ENCODE assay signal across 10 mouse cellular contexts in genomic region chr9:31145272-31145925, GRCm38 (mm10). TPM values are rescaled to one million over a fixed set of nuclear protein-coding genes. Genes with fewer than 3 reads are reported as not detected.
DNase-seq lines count a peak whose midpoint lies in the region; ATAC-seq and TF ChIP-seq lines count a peak whose summit lies in the region.
"Had no signal": no experiment of that assay in that cellular context is flagged by ENCODE, and none has a peak within 500 bp of the region (broad histone marks: within the 10 kb centered on the region; RNA-seq: fewer than 3 reads in every experiment).

No protein-coding gene starts in this region.

- H3K79me2 ChIP-seq in MEL (ENCODE audit: control insufficient read depth, insufficient read depth, low read length, poor library complexity): no peaks in the 10 kb centered on the region

- no peak for ATAC-seq in kidney, embryonic 15.5 days (replicated peaks; ENCODE audit: low FRiP score)
- peak; percentile 9; the same call in 1 of the 2 replicates for ATAC-seq in kidney, postnatal 0 days (replicated peaks; ENCODE audit: low FRiP score, low read depth)
- ATAC-seq in hindbrain, embryonic 13.5 days (ENCODE audit: low FRiP score): no peak
- no peak for ATAC-seq in forebrain, embryonic 11.5 days (replicated peaks; ENCODE audit: low FRiP score)

- H3K4me1 ChIP-seq in kidney, adult 2 months (ENCODE audit: control insufficient read depth, insufficient read depth, low read length): peaks cover 5% of the 10 kb centered on the region
- peaks cover 3% of the 10 kb centered on the region; the same call in 1 of the 2 replicates for H3K4me1 ChIP-seq in kidney, embryonic 15.5 days
- no peaks in the 10 kb centered on the region for H3K4me1 ChIP-seq in MEL (ENCODE audit: control insufficient read depth in 1 of 2, insufficient read depth in 2 of 2, low read length in 2 of 2)
- no peaks in the 10 kb centered on the region for H3K4me1 ChIP-seq in kidney, postnatal 0 days (replicated peaks; ENCODE audit: insufficient read depth, low read length)
- H3K4me1 ChIP-seq in hindbrain, embryonic 13.5 days (replicated peaks): no peaks in the 10 kb centered on the region
- no peaks in the 10 kb centered on the region for H3K4me1 ChIP-seq in forebrain, embryonic 11.5 days (replicated peaks; ENCODE audit: control insufficient read depth, insufficient read depth, low read length)
- H3K4me1 ChIP-seq: limb, embryonic 13.5 days had no signal

- H3K9me3 ChIP-seq in kidney, embryonic 15.5 days (replicated peaks): no peaks in the 10 kb centered on the region
- H3K9me3 ChIP-seq in MEL (replicated peaks; ENCODE audit: insufficient read depth, low read length): no peaks in the 10 kb centered on the region
- H3K9me3 ChIP-seq in kidney, postnatal 0 days (replicated peaks; ENCODE audit: low read length): no peaks in the 10 kb centered on the region
- no peaks in the 10 kb centered on the region for H3K9me3 ChIP-seq in hindbrain, embryonic 13.5 days
- H3K9me3 ChIP-seq in forebrain, embryonic 11.5 days (ENCODE audit: control insufficient read depth, low read length): no peaks in the 10 kb centered on the region
- H3K9me3 ChIP-seq: limb, embryonic 13.5 days had no signal

- H3K27ac ChIP-seq in kidney, adult 2 months (ENCODE audit: insufficient read depth, low read depth, low read length): peak overlapping the region; percentile 75; the same call in 1 of the 2 replicates
- H3K27ac ChIP-seq in kidney, embryonic 15.5 days: no peak overlapping the region
- H3K27ac ChIP-seq in MEL (ENCODE audit: control insufficient read depth, low read depth, low read length): no peak overlapping the region
- no peak overlapping the region for H3K27ac ChIP-seq in kidney, postnatal 0 days
- no peak overlapping the region for H3K27ac ChIP-seq in hindbrain, embryonic 13.5 days
- no peak overlapping the region for H3K27ac ChIP-seq in forebrain, embryonic 11.5 days (ENCODE audit: low read depth, low read length)
- H3K27ac ChIP-seq: limb, embryonic 13.5 days had no signal

- no peak overlapping the region for H3K4me3 ChIP-seq in kidney, adult 2 months (ENCODE audit: insufficient read depth, low read depth, low read length)
- H3K4me3 ChIP-seq in kidney, embryonic 15.5 days (replicated peaks): no peak overlapping the region
- no peak overlapping the region for H3K4me3 ChIP-seq in MEL (ENCODE audit: control insufficient read depth in 1 of 2, insufficient read depth in 1 of 2, low read depth in 2 of 2, low read length in 2 of 2)
- no peak overlapping the region for H3K4me3 ChIP-seq in kidney, postnatal 0 days (replicated peaks; ENCODE audit: low read depth, low read length)
- H3K4me3 ChIP-seq in hindbrain, embryonic 13.5 days: no peak overlapping the region
- H3K4me3 ChIP-seq in forebrain, embryonic 11.5 days (ENCODE audit: low read depth, low read length): no peak overlapping the region
- H3K4me3 ChIP-seq: limb, embryonic 13.5 days had no signal

- H3K36me3 ChIP-seq in kidney, adult 2 months (ENCODE audit: control insufficient read depth, insufficient read depth, low read length): no peaks in the 10 kb centered on the region; the same call in 1 of the 2 replicates
- peaks cover 28% of the 10 kb centered on the region for H3K36me3 ChIP-seq in kidney, embryonic 15.5 days
- peaks cover 0 to 2% of the 10 kb centered on the region in 2 experiments; a peak in 2 of 4 replicates for H3K36me3 ChIP-seq in MEL (ENCODE audit: control insufficient read depth in 1 of 2, insufficient read depth in 2 of 2, low read length in 2 of 2)
- peaks cover 13% of the 10 kb centered on the region for H3K36me3 ChIP-seq in kidney, postnatal 0 days (ENCODE audit: insufficient read depth, low read length)
- peaks cover 33% of the 10 kb centered on the region for H3K36me3 ChIP-seq in hindbrain, embryonic 13.5 days
- H3K36me3 ChIP-seq in forebrain, embryonic 11.5 days (ENCODE audit: control insufficient read depth, insufficient read depth, low read length): no peaks in the 10 kb centered on the region; the same call in 1 of the 2 replicates

- no peaks in the 10 kb centered on the region for H3K27me3 ChIP-seq in kidney, adult 2 months (replicated peaks; ENCODE audit: control insufficient read depth, insufficient read depth, low read length)
- H3K27me3 ChIP-seq in kidney, embryonic 15.5 days: no peaks in the 10 kb centered on the region
- H3K27me3 ChIP-seq in MEL (ENCODE audit: control insufficient read depth in 1 of 2, insufficient read depth in 2 of 2, low read length in 2 of 2): no peaks in the 10 kb centered on the region; a peak in 1 of 4 replicates
- no peaks in the 10 kb centered on the region for H3K27me3 ChIP-seq in kidney, postnatal 0 days (ENCODE audit: insufficient read depth, low read length)
- H3K27me3 ChIP-seq in hindbrain, embryonic 13.5 days: no peaks in the 10 kb centered on the region
- H3K27me3 ChIP-seq in forebrain, embryonic 11.5 days (ENCODE audit: control insufficient read depth, insufficient read depth, low read length): no peaks in the 10 kb centered on the region
- H3K27me3 ChIP-seq: limb, embryonic 13.5 days had no signal

- H3K4me2 ChIP-seq in kidney, embryonic 15.5 days: no peak overlapping the region
- no peak overlapping the region for H3K4me2 ChIP-seq in kidney, postnatal 0 days (ENCODE audit: low read length)
- H3K4me2 ChIP-seq in hindbrain, embryonic 13.5 days: no peak overlapping the region
- H3K4me2 ChIP-seq in forebrain, embryonic 11.5 days (ENCODE audit: low read depth, low read length, severe bottlenecking): no peak overlapping the region
- H3K4me2 ChIP-seq: limb, embryonic 13.5 days had no signal

- TF ChIP-seq RAD21 in MEL (IDR thresholded peaks at IDR 0.05; ENCODE audit: low read depth, low read length): no peak

- H3K9ac ChIP-seq in kidney, embryonic 15.5 days: no peak overlapping the region
- no peak overlapping the region for H3K9ac ChIP-seq in MEL (ENCODE audit: control insufficient read depth, low read depth, low read length, poor library complexity, severe bottlenecking)
- H3K9ac ChIP-seq in kidney, postnatal 0 days (ENCODE audit: low read depth, low read length): no peak overlapping the region
- no peak overlapping the region for H3K9ac ChIP-seq in hindbrain, embryonic 13.5 days
- no peak overlapping the region for H3K9ac ChIP-seq in forebrain, embryonic 11.5 days (ENCODE audit: low read length)
- H3K9ac ChIP-seq: limb, embryonic 13.5 days had no signal

- TF ChIP-seq POLR2A in kidney, adult 2 months (IDR thresholded peaks at IDR 0.05; ENCODE audit: low read depth, low read length): no peak
- TF ChIP-seq POLR2A in MEL (IDR thresholded peaks at IDR 0.05; ENCODE audit: control insufficient read depth in 1 of 2, insufficient read depth in 1 of 2, low read depth in 1 of 2, low read length in 2 of 2, poor library complexity in 1 of 2): no peak

- TF ChIP-seq EP300 in MEL (IDR thresholded peaks at IDR 0.05; ENCODE audit: low read depth in 1 of 2, low read length in 2 of 2): no peak

- peak; percentile 61 for DNase-seq in kidney, adult 2 months
- DNase-seq in 416B (ENCODE audit: low read depth): peak; percentile 45
- peak; percentile 57 for DNase-seq in MEL (ENCODE audit: low read depth, low spot score)
- peak; percentile 8 for DNase-seq in kidney, postnatal 0 days (ENCODE audit: low spot score)
- DNase-seq in forebrain, embryonic 11.5 days (ENCODE audit: low spot score): no peak
- DNase-seq: embryo, embryonic 11 days; thymus, postnatal 14 days had no signal

- TF ChIP-seq CTCF in kidney, adult 2 months (conservative IDR thresholded peaks at IDR 0.05; ENCODE audit: insufficient read depth, insufficient read length, low read depth, low read length): no peak
- no peak for TF ChIP-seq CTCF in MEL (IDR thresholded peaks at IDR 0.05 in 2 of 3, conservative IDR thresholded peaks at IDR 0.05 in 1 of 3; ENCODE audit: control insufficient read depth in 1 of 3, insufficient read depth in 1 of 3, low read depth in 2 of 3, low read length in 3 of 3, poor library complexity in 1 of 3, severe bottlenecking in 1 of 3)
- TF ChIP-seq CTCF in kidney, postnatal 0 days (IDR thresholded peaks at IDR 0.05; ENCODE audit: low read depth): no peak

- WGBS in kidney, adult 2 months: 43% methylated on average over 7 of the region's 7 CpGs
- WGBS in kidney, embryonic 15.5 days: 62% methylated on average over 7 of the region's 7 CpGs
- WGBS in kidney, postnatal 0 days: 50% methylated on average over 7 of the region's 7 CpGs
- 91% methylated on average over 7 of the region's 7 CpGs for whole genome bisulfite sequencing in hindbrain, embryonic 13.5 days
- WGBS in forebrain, embryonic 11.5 days: 85% methylated on average over 7 of the region's 7 CpGs

TF ChIP-seq in MEL, 35 proteins besides CTCF, POLR2A, EP300 and RAD21:
- TF ChIP-seq ZC3H11A (IDR thresholded peaks at IDR 0.05; ENCODE audit: low read depth, low read length): no peak
- TF ChIP-seq NELFE (IDR thresholded peaks at IDR 0.05; ENCODE audit: low read depth, low read length): no peak
- TF ChIP-seq MYC (IDR thresholded peaks at IDR 0.05; ENCODE audit: low read depth, low read length): 0 out of 2 replicates have a peak, but pooled peaks have one; percentile 41
- no peak for TF ChIP-seq UBTF (IDR thresholded peaks at IDR 0.05; ENCODE audit: borderline replicate concordance, insufficient read depth, low read depth, low read length)
- no peak for TF ChIP-seq MAX (IDR thresholded peaks at IDR 0.05; ENCODE audit: low read length)
TF ChIP-seq in MEL: peak in this region for 1.

RNA-seq across cellular contexts. Expression of gene St14, which starts 13.7 kb away (rescaled TPM):
- 62.8 and 71.2 TPM in 2 replicates for polyA plus RNA-seq in kidney, adult 2 months (2012; rRNA removed)
- 32.0 and 32.5 TPM in 2 replicates for polyA plus RNA-seq in kidney, embryonic 15.5 days (2015; fragmentation: Nextera tagmentation; extraction: Ambion mirVana)
- 0.08 and 0.10 TPM in 2 replicates for total RNA-seq in MEL (2012; rRNA removed)
- under 1 TPM in 1 of 2 experiments, not detected in 1; 0.19 TPM for polyA plus RNA-seq in MEL (2012; ENCODE audit: insufficient read depth in 1 of 2, insufficient read length in 2 of 2, low read depth in 1 of 2, low replicate concordance in 2 of 2, missing spikeins in 1 of 2)
- 45.9 and 50.8 TPM in 2 replicates for polyA plus RNA-seq in kidney, postnatal 0 days (2015; fragmentation: Nextera tagmentation; extraction: Ambion mirVana)
- 0.42 and 0.71 TPM in 2 replicates for polyA plus RNA-seq in hindbrain, embryonic 13.5 days (2015; fragmentation: Nextera tagmentation; extraction: Ambion mirVana)
- 2.7 and 3.7 TPM in 2 replicates for polyA plus RNA-seq in forebrain, embryonic 11.5 days (2014; fragmentation: Nextera tagmentation; extraction: Ambion mirVana)
